Mouse (Mus musculus): ENCODE results near the gene Ifnar1. TPM values are rescaled to one million over a fixed set of nuclear protein-coding genes. Genes with fewer than 3 reads are reported as not detected.

Gene Ifnar1
- polyA plus RNA-seq, 1 experiment from 2014 or later: 24.5 TPM

- H3K4me2 ChIP-seq: peak overlapping the region; percentile 35
- peaks cover 78% of the 10 kb centered on the region for H3K4me1 ChIP-seq
- H3K27ac ChIP-seq: peak overlapping the region; percentile 86
- no peaks in the 10 kb centered on the region for H3K27me3 ChIP-seq (replicated peaks)
- H3K9ac ChIP-seq: peak overlapping the region; percentile 47
- WGBS (ENCODE audit: insufficient replicate concordance): 60% methylated on average over 5 of the region's 5 CpGs
- H3K9me3 ChIP-seq (replicated peaks): 0 out of 2 replicates have a peak, but pooled peaks cover 5% of the 10 kb centered on the region
- no peaks in the 10 kb centered on the region for H3K36me3 ChIP-seq
- ATAC-seq: peak; percentile 81
- no peak overlapping the region for H3K4me3 ChIP-seq
Measured at GRCm38 (mm10) chr16:91448088-91448487, 37.0 kb upstream of the Ifnar1 start.

- WGBS (ENCODE audit: insufficient replicate concordance): 37% methylated on average over 7 of the region's 7 CpGs
Measured at GRCm38 (mm10) chr16:91448895-91449294, 36.1 kb upstream of the Ifnar1 start.

GRCm38 (mm10) chr16:91450137-91451064, 34.6 kb upstream of the Ifnar1 start:
- Histone ChIP-seq H3K9ac (no peak overlapping the region), H3K4me1 (peaks cover 67% of the 10 kb centered on the region), H3K27ac (peak overlapping the region; percentile 86), H3K4me2 (no peak overlapping the region), H3K9me3 (replicated peaks) (no peaks in the 10 kb centered on the region), H3K36me3 (no peaks in the 10 kb centered on the region), H3K27me3 (replicated peaks) (no peaks in the 10 kb centered on the region), H3K4me3 (no peak overlapping the region)
- ATAC-seq: no peak
- 77% methylated on average over 12 of the region's 12 CpGs for WGBS (ENCODE audit: insufficient replicate concordance)

More at GRCm38 (mm10) chr16:91448895-91449294, 36.1 kb upstream of the Ifnar1 start:
- H3K9ac ChIP-seq: peak overlapping the region; percentile 42; the same call in 1 of the 2 replicates
- no peak overlapping the region for H3K4me3 ChIP-seq
- no peaks in the 10 kb centered on the region for H3K36me3 ChIP-seq
- H3K4me1 ChIP-seq: peaks cover 70% of the 10 kb centered on the region
- no peak overlapping the region for H3K4me2 ChIP-seq
- 0 out of 2 replicates have a peak, but pooled peaks cover 3% of the 10 kb centered on the region for H3K9me3 ChIP-seq (replicated peaks)
- ATAC-seq: peak; percentile 62
- H3K27me3 ChIP-seq (replicated peaks): no peaks in the 10 kb centered on the region
- peak overlapping the region; percentile 86 for H3K27ac ChIP-seq

- no peak overlapping the region for H3K4me3 ChIP-seq
- WGBS (ENCODE audit: insufficient replicate concordance): 22% methylated on average over 2 of the region's 2 CpGs
- H3K27ac ChIP-seq: peak overlapping the region; percentile 54
- H3K9ac ChIP-seq: no peak overlapping the region
- no peak for ATAC-seq
- no peaks in the 10 kb centered on the region for H3K36me3 ChIP-seq
- H3K4me1 ChIP-seq: peaks cover 54% of the 10 kb centered on the region
- H3K27me3 ChIP-seq (replicated peaks): no peaks in the 10 kb centered on the region
- 0 out of 2 replicates have a peak, but pooled peaks cover 3% of the 10 kb centered on the region for H3K9me3 ChIP-seq (replicated peaks)
- H3K4me2 ChIP-seq: no peak overlapping the region
Measured at GRCm38 (mm10) chr16:91451949-91452348, 33.1 kb upstream of the Ifnar1 start.

GRCm38 (mm10) chr16:91452363-91452896, 32.6 kb upstream of the Ifnar1 start:
- Histone ChIP-seq H3K4me1 (peaks cover 49% of the 10 kb centered on the region), H3K27ac (peak overlapping the region; percentile 54)
- ATAC-seq: no peak

GRCm38 (mm10) chr16:91455868-91456267, 29.2 kb upstream of the Ifnar1 start:
- Histone ChIP-seq H3K9me3 (replicated peaks) (0 out of 2 replicates have a peak, but pooled peaks cover 3% of the 10 kb centered on the region), H3K27me3 (replicated peaks) (no peaks in the 10 kb centered on the region), H3K27ac (peak overlapping the region; percentile 43; the same call in 1 of the 2 replicates), H3K9ac (no peak overlapping the region), H3K4me3 (no peak overlapping the region), H3K4me1 (peaks cover 42% of the 10 kb centered on the region), H3K36me3 (no peaks in the 10 kb centered on the region), H3K4me2 (no peak overlapping the region)
- 35% methylated on average over 4 of the region's 4 CpGs for WGBS (ENCODE audit: insufficient replicate concordance)
- no peak for ATAC-seq

More at GRCm38 (mm10) chr16:91452363-91452896, 32.6 kb upstream of the Ifnar1 start:
- 54% methylated on average over 6 of the region's 6 CpGs for WGBS (ENCODE audit: insufficient replicate concordance)
- H3K4me2 ChIP-seq: no peak overlapping the region
- H3K4me3 ChIP-seq: no peak overlapping the region
- H3K27me3 ChIP-seq (replicated peaks): no peaks in the 10 kb centered on the region
- H3K9me3 ChIP-seq (replicated peaks): 0 out of 2 replicates have a peak, but pooled peaks cover 3% of the 10 kb centered on the region
- H3K9ac ChIP-seq: no peak overlapping the region
- H3K36me3 ChIP-seq: no peaks in the 10 kb centered on the region

GRCm38 (mm10) chr16:91458301-91458746, 26.7 kb upstream of the Ifnar1 start:
- H3K27ac ChIP-seq: no peak overlapping the region
- no peak overlapping the region for H3K9ac ChIP-seq
- H3K9me3 ChIP-seq (replicated peaks): 0 out of 2 replicates have a peak, but pooled peaks cover 3% of the 10 kb centered on the region
- H3K4me2 ChIP-seq: no peak overlapping the region
- no peak overlapping the region for H3K4me3 ChIP-seq
- peaks cover 50% of the 10 kb centered on the region for H3K4me1 ChIP-seq
- H3K27me3 ChIP-seq (replicated peaks): no peaks in the 10 kb centered on the region
- whole genome bisulfite sequencing (ENCODE audit: insufficient replicate concordance): 68% methylated on average over 21 of the region's 21 CpGs
- no peaks in the 10 kb centered on the region for H3K36me3 ChIP-seq
- peak; percentile 64 for ATAC-seq

GRCm38 (mm10) chr16:91458976-91459375, 26.1 kb upstream of the Ifnar1 start:
- H3K4me3 ChIP-seq: no peak overlapping the region
- no peak for ATAC-seq
- H3K4me1 ChIP-seq: peaks cover 57% of the 10 kb centered on the region
- 0 out of 2 replicates have a peak, but pooled peaks cover 3% of the 10 kb centered on the region for H3K9me3 ChIP-seq (replicated peaks)
- no peaks in the 10 kb centered on the region for H3K36me3 ChIP-seq
- H3K4me2 ChIP-seq: no peak overlapping the region
- H3K27ac ChIP-seq: peak overlapping the region; percentile 48; the same call in 1 of the 2 replicates
- WGBS (ENCODE audit: insufficient replicate concordance): 78% methylated on average over 5 of the region's 5 CpGs
- H3K9ac ChIP-seq: peak overlapping the region; percentile 29; the same call in 1 of the 2 replicates
- H3K27me3 ChIP-seq (replicated peaks): no peaks in the 10 kb centered on the region

GRCm38 (mm10) chr16:91459396-91459795, 25.6 kb upstream of the Ifnar1 start:
- 90% methylated on average over 3 of the region's 3 CpGs for WGBS (ENCODE audit: insufficient replicate concordance)
- Histone ChIP-seq H3K27ac (peak overlapping the region; percentile 48; the same call in 1 of the 2 replicates), H3K36me3 (no peaks in the 10 kb centered on the region), H3K4me1 (peaks cover 60% of the 10 kb centered on the region), H3K9me3 (replicated peaks) (0 out of 2 replicates have a peak, but pooled peaks cover 3% of the 10 kb centered on the region), H3K4me3 (no peak overlapping the region), H3K4me2 (no peak overlapping the region), H3K27me3 (replicated peaks) (no peaks in the 10 kb centered on the region), H3K9ac (peak overlapping the region; percentile 29; the same call in 1 of the 2 replicates)
- ATAC-seq: no peak

- no peaks in the 10 kb centered on the region for H3K36me3 ChIP-seq
- H3K27ac ChIP-seq: peak overlapping the region; percentile 79; the same call in 1 of the 2 replicates
- no peak for ATAC-seq
- H3K9me3 ChIP-seq (replicated peaks): 0 out of 2 replicates have a peak, but pooled peaks cover 3% of the 10 kb centered on the region
- H3K4me3 ChIP-seq: no peak overlapping the region
- peaks cover 60% of the 10 kb centered on the region for H3K4me1 ChIP-seq
- WGBS (ENCODE audit: insufficient replicate concordance): 67% methylated on average over 11 of the region's 11 CpGs
- H3K27me3 ChIP-seq (replicated peaks): no peaks in the 10 kb centered on the region
- H3K4me2 ChIP-seq: no peak overlapping the region
- H3K9ac ChIP-seq: no peak overlapping the region
Measured at GRCm38 (mm10) chr16:91459841-91460370, 25.1 kb upstream of the Ifnar1 start.

GRCm38 (mm10) chr16:91461066-91461638, 23.9 kb upstream of the Ifnar1 start:
- Histone ChIP-seq H3K9me3 (replicated peaks) (0 out of 2 replicates have a peak, but pooled peaks cover 3% of the 10 kb centered on the region), H3K36me3 (no peaks in the 10 kb centered on the region), H3K27ac (peak overlapping the region; percentile 79), H3K9ac (peak overlapping the region; percentile 42; the same call in 1 of the 2 replicates), H3K4me2 (peak overlapping the region; percentile 51), H3K4me3 (peak overlapping the region; percentile 29; the same call in 1 of the 2 replicates), H3K27me3 (replicated peaks) (no peaks in the 10 kb centered on the region), H3K4me1 (peaks cover 65% of the 10 kb centered on the region)
- 39% methylated on average over 11 of the region's 11 CpGs for WGBS (ENCODE audit: insufficient replicate concordance)
- ATAC-seq: no peak
